Mouse (Mus musculus): Measurements from ENCODE around the gene Olfr50. TPM values are rescaled to one million over a fixed set of nuclear protein-coding genes. Genes with fewer than 3 reads are reported as not detected.

Gene Olfr50
- not detected for total RNA-seq (2021)

DNA sequence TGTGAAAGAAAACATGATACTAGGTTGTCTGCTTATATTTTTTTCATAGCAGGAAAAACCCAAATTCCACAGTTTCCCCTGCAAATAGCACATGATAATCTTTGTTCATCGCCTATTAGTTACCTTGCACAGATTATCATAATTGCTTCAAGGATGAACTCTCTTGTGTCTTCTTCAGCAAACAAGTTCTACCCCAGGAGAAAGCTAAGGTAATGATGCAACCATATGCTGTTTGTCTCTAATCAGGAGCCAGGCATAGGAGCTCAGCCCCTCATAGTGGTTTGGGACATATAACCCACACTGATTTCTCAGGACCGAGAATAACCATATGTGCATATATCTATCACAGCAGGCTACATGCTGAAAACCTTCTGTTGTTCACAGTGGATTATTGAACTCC, at the start of gene Olfr50:
Gene Olfr50, plus strand, starts transcription at position 301 of the 400 bp plus-strand sequence.
- no peak for DNase-seq

DNA sequence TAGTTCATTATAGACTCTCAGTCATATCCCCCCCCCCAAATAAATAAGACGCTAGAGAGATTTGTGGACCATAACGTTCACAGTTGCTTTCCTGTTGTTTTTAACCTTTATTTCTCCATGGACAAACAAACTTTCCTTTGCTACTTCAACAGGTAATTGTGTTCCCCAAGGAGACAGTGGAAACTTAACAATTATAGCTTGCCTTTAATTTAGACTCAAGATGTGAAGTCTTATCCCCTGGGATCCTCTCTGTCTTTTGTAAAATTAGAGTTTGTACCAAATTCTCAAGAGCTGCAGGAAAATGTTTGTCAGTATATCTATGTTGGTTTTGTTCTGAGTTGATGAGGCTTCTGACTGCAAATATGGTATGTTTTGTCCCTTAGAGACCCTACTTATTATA, 6.4 kb upstream of the Olfr50 start, which contains the start of gene Olfr348:
Gene Olfr348, plus strand, starts transcription at position 301 of the 400 bp plus-strand sequence.
- no peak for DNase-seq

DNA sequence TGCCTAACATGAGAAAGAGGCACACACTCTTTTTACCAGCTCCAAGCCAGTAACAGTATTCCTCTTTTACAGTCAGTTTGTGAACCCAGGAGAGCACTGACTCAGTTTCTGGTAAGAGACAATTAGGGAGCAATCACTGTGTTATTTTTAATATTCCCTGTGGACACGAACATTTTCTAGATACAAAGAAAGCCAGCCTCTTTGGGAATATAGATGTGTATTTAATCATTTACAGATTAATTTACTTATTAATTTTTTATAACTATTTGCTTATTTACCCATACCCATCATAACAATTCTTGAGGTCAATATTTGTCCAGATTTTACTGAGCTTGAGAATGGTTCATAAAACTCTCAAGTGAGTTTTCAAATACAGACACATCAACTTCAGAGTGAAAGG, 26.6 kb downstream of the Olfr50 start, which contains the start of gene Olfr3:
Gene Olfr3, minus strand, starts transcription at position 101 of the 400 bp plus-strand sequence.
- no peak for DNase-seq

DNA sequence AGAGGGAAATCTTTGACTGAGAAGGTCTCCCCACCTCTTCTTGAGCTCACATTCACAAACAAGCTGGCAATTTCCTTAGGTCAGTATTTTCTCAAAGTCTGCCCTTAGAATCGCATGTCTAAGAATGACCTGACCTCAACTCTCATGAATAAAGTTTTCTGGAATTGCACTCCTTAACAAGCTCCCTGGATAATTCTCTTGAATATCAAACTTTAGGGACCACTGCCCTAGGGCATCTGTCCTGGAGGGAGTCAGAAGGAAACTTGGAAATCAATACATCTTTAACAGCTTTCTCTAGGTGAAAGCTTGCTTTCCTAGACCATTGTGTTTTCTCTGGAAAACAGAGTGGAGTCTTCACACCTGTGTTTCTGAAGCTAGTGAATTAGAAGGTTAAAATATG, 55.7 kb downstream of the Olfr50 start, which contains the start of gene Olfr350:
Gene Olfr350, plus strand, starts transcription at position 301 of the 400 bp plus-strand sequence.
- no peak for DNase-seq

Other genes starting within 250 kb of the Olfr50 start
- gene Olfr344, start 223.9 kb upstream of the Olfr50 start, total RNA-seq (2021), result under 1 TPM in 1 of 2 experiments, not detected in 1; 0.07 TPM
- gene Olfr345, start 150.5 kb upstream of the Olfr50 start, total RNA-seq (2021), result not detected
- gene Olfr346, start 104.8 kb upstream of the Olfr50 start, total RNA-seq (2021), result not detected
- not detected for gene Olfr347, start 58.6 kb upstream of the Olfr50 start, total RNA-seq (2021)
- gene Olfr348, start 6.3 kb upstream of the Olfr50 start, total RNA-seq (2021), result not detected
- not detected for gene Olfr3, start 26.5 kb downstream of the Olfr50 start, total RNA-seq (2021)
- not detected for gene Olfr350, start 55.8 kb downstream of the Olfr50 start, total RNA-seq (2021)
- gene Olfr351, start 72.1 kb downstream of the Olfr50 start, total RNA-seq (2021), result not detected
- gene Olfr352, start 77.9 kb downstream of the Olfr50 start, total RNA-seq (2021), result not detected
- gene Olfr353, start 102.4 kb downstream of the Olfr50 start, total RNA-seq (2021), result not detected
- not detected for gene Olfr354, start 115.1 kb downstream of the Olfr50 start, total RNA-seq (2021)
- not detected for gene Olfr355, start 138.4 kb downstream of the Olfr50 start, total RNA-seq (2021)
- not detected for gene Olfr356, start 146.6 kb downstream of the Olfr50 start, total RNA-seq (2021)
- not detected for gene Olfr357, start 203.3 kb downstream of the Olfr50 start, total RNA-seq (2021)
- gene Olfr358, start 218.8 kb downstream of the Olfr50 start, total RNA-seq (2021), result not detected